Mouse (Mus musculus) forebrain, embryonic 15.5 days (tissue): Measurements from ENCODE around the gene Ndufv2. TPM values are rescaled to one million over a fixed set of nuclear protein-coding genes. Genes with fewer than 3 reads are reported as not detected.
"Not testable (repeated sequence)": the region's sequence is repeated elsewhere in the genome, so short reads cannot be mapped to it uniquely, and the experiment has no call there.

Experiments
- ATAC-seq: fragments of 200-750 bp; cut with Nextera tagmentation; replicated peaks from 2 replicates; pipeline ENCODE4 v1.8.0; 2017; ENCODE audit warnings: mild to moderate bottlenecking, moderate TSS enrichment, moderate library complexity
- H3K27ac ChIP-seq: fragments of 300-500 bp; sonication (generic); replicated peaks from 2 replicates; pipeline ENCODE4 v1.5.1; 2015; ENCODE audit warnings: mild to moderate bottlenecking, inconsistent platforms
- H3K27me3 ChIP-seq: fragments of 300-500 bp; sonication (generic); 2 replicates; pipeline ENCODE4 v1.6.1; 2015; ENCODE audit warnings: inconsistent platforms
- H3K36me3 ChIP-seq: fragments of 300-500 bp; sonication (generic); 2 replicates; pipeline ENCODE4 v1.6.1; 2015; ENCODE audit warnings: mild to moderate bottlenecking, inconsistent platforms
- H3K4me1 ChIP-seq: fragments of 300-500 bp; sonication (generic); 2 replicates; pipeline ENCODE4 v1.6.1; 2015; ENCODE audit warnings: inconsistent platforms
- H3K4me2 ChIP-seq: fragments of 300-500 bp; sonication (generic); replicated peaks from 2 replicates; pipeline ENCODE4 v1.6.1; 2015; ENCODE audit warnings: mild to moderate bottlenecking, inconsistent platforms
- H3K4me3 ChIP-seq: fragments of 300-500 bp; sonication (generic); 2 replicates; pipeline ENCODE4 v1.5.1; 2015; ENCODE audit warnings: mild to moderate bottlenecking, inconsistent platforms
- H3K9ac ChIP-seq: fragments of 300-500 bp; sonication (generic); replicated peaks from 2 replicates; pipeline ENCODE4 v1.6.1; 2015; ENCODE audit warnings: mild to moderate bottlenecking, inconsistent platforms
- H3K9me3 ChIP-seq: fragments of 300-500 bp; sonication (generic); 2 replicates; pipeline ENCODE4 v1.6.1; 2016; ENCODE audit warnings: inconsistent platforms
- WGBS: fragments of 180-500 bp; shearing (Covaris S2); methylation state at CpG from one replicate; pipeline ENCODE4 v1.1.7; 2015; ENCODE audit warnings: mixed read lengths; 5-methylcytosine and 5-hydroxymethylcytosine counted together
- polyA plus RNA-seq: library from polyadenylated mRNA; unstranded; fragments of >200 nt; fragmentation: Nextera tagmentation; extraction: Ambion mirVana; gene quantifications from 2 replicates; pipeline ENCODE4 v1.2.1, GENCODE M21; 2015

The Ndufv2 gene
- polyA plus RNA-seq, 1 experiment from 2014 or later = 322 TPM

GRCm38 (mm10) chr17:66076934-66077333, 24.4 kb downstream of the Ndufv2 start, which contains the start of gene Ankrd12:
Gene Ankrd12 (minus strand): TSS chr17:66077089.
- Histone ChIP-seq H3K4me2 (peak within 1 kb of the TSS; percentile 72), H3K4me1 (peaks cover 27% of the 10 kb centered on the region), H3K36me3 (peaks cover 27% of the 10 kb centered on the region), H3K4me3 (peak within 1 kb of the TSS; percentile 81), H3K9ac (peak within 1 kb of the TSS; percentile 80), H3K27ac (peak within 1 kb of the TSS; percentile 94), H3K9me3 (no peaks in the 10 kb centered on the region), H3K27me3 (no peaks in the 10 kb centered on the region)
- under 1% methylated on average over 53 of the region's 53 CpGs for WGBS
- ATAC-seq = peak; percentile 99

- peaks cover 22% of the 10 kb centered on the region for H3K36me3 ChIP-seq
- under 1% methylated on average over 84 of the region's 95 CpGs for WGBS
- no peaks in the 10 kb centered on the region for H3K9me3 ChIP-seq
- ATAC-seq = peak; percentile 90
- no peaks in the 10 kb centered on the region for H3K27me3 ChIP-seq
- H3K4me1 ChIP-seq = peaks cover 27% of the 10 kb centered on the region
- peak overlapping the region; percentile 81 for H3K4me3 ChIP-seq
- peak overlapping the region; percentile 80 for H3K9ac ChIP-seq
- peak overlapping the region; percentile 94 for H3K27ac ChIP-seq
- H3K4me2 ChIP-seq = peak overlapping the region; percentile 71
Observed at GRCm38 (mm10) chr17:66076174-66076927, 25.0 kb downstream of the Ndufv2 start.

- Histone ChIP-seq H3K4me2 (peak overlapping the region; percentile 71), H3K9ac (peak overlapping the region; percentile 80), H3K36me3 (peaks cover 16% of the 10 kb centered on the region), H3K9me3 (no peaks in the 10 kb centered on the region), H3K4me1 (peaks cover 27% of the 10 kb centered on the region), H3K27ac (peak overlapping the region; percentile 94), H3K27me3 (no peaks in the 10 kb centered on the region), H3K4me3 (peak overlapping the region; percentile 81)
- WGBS = 2% methylated on average over 12 of the region's 12 CpGs
- ATAC-seq = no peak
Observed at GRCm38 (mm10) chr17:66075827-66076173, 25.6 kb downstream of the Ndufv2 start.

- 88% methylated on average over 7 of the region's 7 CpGs for WGBS
- Histone ChIP-seq H3K4me1 (peaks cover 27% of the 10 kb centered on the region), H3K27ac (no peak overlapping the region), H3K4me3 (no peak overlapping the region), H3K4me2 (no peak overlapping the region), H3K27me3 (no peaks in the 10 kb centered on the region), H3K9me3 (no peaks in the 10 kb centered on the region), H3K9ac (no peak overlapping the region), H3K36me3 (0 out of 2 replicates have a peak, but pooled peaks cover 2% of the 10 kb centered on the region)
- ATAC-seq = no peak
Observed at GRCm38 (mm10) chr17:66073971-66074370, 27.4 kb downstream of the Ndufv2 start.

GRCm38 (mm10) chr17:66069036-66069435, 32.3 kb downstream of the Ndufv2 start:
- not testable (repeated sequence) for H3K4me3 ChIP-seq, ATAC-seq, H3K9ac ChIP-seq, H3K9me3 ChIP-seq, H3K27me3 ChIP-seq, H3K4me1 ChIP-seq, H3K36me3 ChIP-seq, H3K27ac ChIP-seq, H3K4me2 ChIP-seq
- WGBS = 98% methylated on average over 2 of the region's 2 CpGs

GRCm38 (mm10) chr17:66065115-66065514, 36.2 kb downstream of the Ndufv2 start:
- Histone ChIP-seq H3K4me1 (no peaks in the 10 kb centered on the region), H3K36me3 (no peaks in the 10 kb centered on the region), H3K9me3 (no peaks in the 10 kb centered on the region), H3K4me3 (no peak overlapping the region), H3K27ac (no peak overlapping the region), H3K9ac (no peak overlapping the region), H3K27me3 (no peaks in the 10 kb centered on the region), H3K4me2 (no peak overlapping the region)
- 91% methylated on average over 4 of the region's 4 CpGs for WGBS
- ATAC-seq = no peak

- H3K27ac ChIP-seq = no peak overlapping the region
- no peaks in the 10 kb centered on the region for H3K4me1 ChIP-seq
- H3K36me3 ChIP-seq = no peaks in the 10 kb centered on the region
- no peaks in the 10 kb centered on the region for H3K9me3 ChIP-seq
- no peak overlapping the region for H3K4me2 ChIP-seq
- no peak overlapping the region for H3K9ac ChIP-seq
- ATAC-seq = no peak
- H3K27me3 ChIP-seq = no peaks in the 10 kb centered on the region
- 54% methylated on average over 8 of the region's 8 CpGs for WGBS
- H3K4me3 ChIP-seq = no peak overlapping the region
Observed at GRCm38 (mm10) chr17:66061241-66061938, 40.0 kb downstream of the Ndufv2 start.

- no peak for ATAC-seq
- no peak overlapping the region for H3K9ac ChIP-seq
- no peaks in the 10 kb centered on the region for H3K27me3 ChIP-seq
- no peak overlapping the region for H3K4me2 ChIP-seq
- H3K4me1 ChIP-seq = no peaks in the 10 kb centered on the region
- H3K4me3 ChIP-seq = no peak overlapping the region
- WGBS = 91% methylated on average over 4 of the region's 4 CpGs
- H3K27ac ChIP-seq = no peak overlapping the region
- H3K9me3 ChIP-seq = no peaks in the 10 kb centered on the region
- H3K36me3 ChIP-seq = no peaks in the 10 kb centered on the region
Observed at GRCm38 (mm10) chr17:66058160-66058559, 43.2 kb downstream of the Ndufv2 start.

- ATAC-seq = no peak
- no peak overlapping the region for H3K27ac ChIP-seq
- H3K4me2 ChIP-seq = no peak overlapping the region
- H3K4me3 ChIP-seq = no peak overlapping the region
- H3K4me1 ChIP-seq = no peaks in the 10 kb centered on the region
- H3K27me3 ChIP-seq = no peaks in the 10 kb centered on the region
- WGBS = 92% methylated on average over 2 of the region's 2 CpGs
- H3K9ac ChIP-seq = no peak overlapping the region
- no peaks in the 10 kb centered on the region for H3K36me3 ChIP-seq
- no peaks in the 10 kb centered on the region for H3K9me3 ChIP-seq
Observed at GRCm38 (mm10) chr17:66057145-66057544, 44.2 kb downstream of the Ndufv2 start.

- Histone ChIP-seq H3K27ac (no peak overlapping the region), H3K4me3 (no peak overlapping the region), H3K4me1 (no peaks in the 10 kb centered on the region), H3K27me3 (no peaks in the 10 kb centered on the region), H3K9ac (no peak overlapping the region), H3K36me3 (no peaks in the 10 kb centered on the region), H3K9me3 (no peaks in the 10 kb centered on the region), H3K4me2 (no peak overlapping the region)
- no peak for ATAC-seq
- 80% methylated on average over 4 of the region's 4 CpGs for WGBS
Observed at GRCm38 (mm10) chr17:66053349-66053748, 48.0 kb downstream of the Ndufv2 start.

- H3K36me3 ChIP-seq = peaks cover 7% of the 10 kb centered on the region; the same call in 1 of the 2 replicates
- no peak overlapping the region for H3K4me3 ChIP-seq
- ATAC-seq = no peak
- no peak overlapping the region for H3K4me2 ChIP-seq
- 82% methylated on average over 4 of the region's 4 CpGs for WGBS
- no peaks in the 10 kb centered on the region for H3K27me3 ChIP-seq
- no peaks in the 10 kb centered on the region for H3K4me1 ChIP-seq
- H3K9me3 ChIP-seq = no peaks in the 10 kb centered on the region
- no peak overlapping the region for H3K9ac ChIP-seq
- H3K27ac ChIP-seq = no peak overlapping the region
Observed at GRCm38 (mm10) chr17:66048795-66049194, 52.6 kb downstream of the Ndufv2 start.

GRCm38 (mm10) chr17:66048199-66048598, 53.2 kb downstream of the Ndufv2 start:
- no peaks in the 10 kb centered on the region for H3K9me3 ChIP-seq
- no peak overlapping the region for H3K4me3 ChIP-seq
- 75% methylated on average over 5 of the region's 5 CpGs for WGBS

More at GRCm38 (mm10) chr17:66048199-66048598, 53.2 kb downstream of the Ndufv2 start:
- H3K27me3 ChIP-seq = no peaks in the 10 kb centered on the region
- no peaks in the 10 kb centered on the region for H3K4me1 ChIP-seq
- H3K27ac ChIP-seq = no peak overlapping the region
- ATAC-seq = no peak
- H3K36me3 ChIP-seq = peaks cover 7% of the 10 kb centered on the region; the same call in 1 of the 2 replicates
- no peak overlapping the region for H3K9ac ChIP-seq
- no peak overlapping the region for H3K4me2 ChIP-seq
